Mouse (Mus musculus) granulocyte monocyte progenitor cell, adult 5-6 weeks (primary cell): ENCODE data around the gene Tnni3k. TPM values are rescaled to one million over a fixed set of nuclear protein-coding genes. Genes with fewer than 3 reads are reported as not detected.
"Not testable (repeated sequence)": the region's sequence is repeated elsewhere in the genome, so short reads cannot be mapped to it uniquely, and the experiment has no call there.

Source experiments
- ATAC-seq: replicated peaks from 2 replicates; pipeline ENCODE4 v1.8.0; 2016; ENCODE audit warnings: mild to moderate bottlenecking, moderate TSS enrichment, inconsistent platforms; ENCODE audit not compliant: poor library complexity, severe bottlenecking
- total RNA-seq, 2 experiments: library from RNA; stranded (forward) in 1 of 2; stranded (reverse) in 1 of 2; fragments of 200-712, 200-1000 nt in 1 of 2; fragments of >200 nt in 1 of 2; fragmentation: Nextera tagmentation in 1 of 2; gene quantifications; 2 replicates each; pipeline ENCODE4 v1.2.3; 2014 to 2017

Tnni3k gene
- total RNA-seq, 2 experiments from 2014 or later: not detected

DNA sequence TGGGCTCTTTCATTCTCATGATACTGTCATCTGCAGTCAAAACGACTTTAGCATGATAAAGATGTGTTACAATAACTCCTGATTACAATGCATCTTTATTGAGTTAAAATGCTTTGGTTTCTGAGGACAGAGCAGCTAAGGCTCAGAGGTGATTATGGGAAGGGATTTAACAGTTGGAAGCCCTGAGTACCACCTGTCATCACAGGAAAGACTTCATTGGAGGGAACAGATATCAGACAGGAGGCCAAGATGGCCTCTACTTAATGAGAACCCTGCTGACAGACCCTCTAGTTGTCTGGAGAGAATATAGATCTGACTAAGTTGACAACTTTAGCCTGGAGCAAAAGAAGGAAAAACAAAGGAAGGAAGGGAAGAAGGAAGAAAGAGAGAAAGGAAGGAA, 214.1 kb downstream of the Tnni3k start:
- no peak for ATAC-seq

- no peak for ATAC-seq
Measured at GRCm38 (mm10) chr3:154837861-154838260, 217.3 kb downstream of the Tnni3k start.

GRCm38 (mm10) chr3:154836137-154836536, 219.1 kb downstream of the Tnni3k start:
- no peak for ATAC-seq

DNA sequence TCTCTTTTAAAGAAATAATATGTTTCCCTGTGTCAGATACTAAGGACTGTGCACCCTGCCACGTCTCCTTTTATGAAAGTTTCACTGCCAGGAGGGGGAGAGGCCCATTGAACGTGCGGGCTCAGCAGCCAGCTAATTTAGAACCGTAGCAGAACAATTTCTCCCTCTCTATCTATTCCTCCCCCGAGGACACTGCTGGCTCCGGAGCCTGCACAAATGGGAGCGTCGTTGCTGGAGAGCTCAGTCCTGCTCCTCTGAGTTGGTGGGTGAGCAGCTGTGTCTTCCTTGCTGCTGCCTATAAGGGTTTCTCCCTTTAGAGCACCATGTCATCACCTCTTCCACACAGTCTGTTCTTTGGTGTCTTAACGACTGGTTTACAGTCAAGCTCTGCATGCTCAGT, 220.8 kb downstream of the Tnni3k start:
- ATAC-seq: no peak

DNA sequence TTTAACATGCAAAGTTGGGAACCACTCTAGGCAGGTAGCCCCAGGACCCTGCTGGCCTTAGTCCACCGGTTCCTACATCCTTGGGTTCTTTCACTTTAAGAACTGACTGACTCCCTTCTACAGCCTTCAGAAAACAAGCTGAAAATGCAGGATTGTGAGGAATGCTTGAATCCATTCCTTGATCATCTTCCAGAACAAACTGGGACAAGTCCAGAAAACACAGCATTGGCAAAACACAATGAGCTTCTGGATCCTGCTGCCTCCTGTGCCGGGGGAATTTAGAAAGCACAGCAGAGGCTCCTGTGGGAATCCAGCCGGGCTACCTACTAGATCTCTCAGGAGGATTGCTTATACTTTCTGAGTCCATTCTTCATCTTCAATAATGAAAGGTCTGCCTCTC, 229.5 kb downstream of the Tnni3k start:
- no peak for ATAC-seq

GRCm38 (mm10) chr3:154824713-154825112, 230.5 kb downstream of the Tnni3k start:
- ATAC-seq: no peak

- ATAC-seq: not testable (repeated sequence)
Measured at GRCm38 (mm10) chr3:154819684-154820083, 235.5 kb downstream of the Tnni3k start.

- ATAC-seq: peak; percentile 98
Measured at GRCm38 (mm10) chr3:154817732-154818131, 237.5 kb downstream of the Tnni3k start.

GRCm38 (mm10) chr3:154816801-154817625, 238.2 kb downstream of the Tnni3k start:
- no peak for ATAC-seq

- ATAC-seq: no peak
Measured at GRCm38 (mm10) chr3:154816231-154816630, 239.0 kb downstream of the Tnni3k start.

GRCm38 (mm10) chr3:154815606-154816005, 239.6 kb downstream of the Tnni3k start:
- no peak for ATAC-seq

DNA sequence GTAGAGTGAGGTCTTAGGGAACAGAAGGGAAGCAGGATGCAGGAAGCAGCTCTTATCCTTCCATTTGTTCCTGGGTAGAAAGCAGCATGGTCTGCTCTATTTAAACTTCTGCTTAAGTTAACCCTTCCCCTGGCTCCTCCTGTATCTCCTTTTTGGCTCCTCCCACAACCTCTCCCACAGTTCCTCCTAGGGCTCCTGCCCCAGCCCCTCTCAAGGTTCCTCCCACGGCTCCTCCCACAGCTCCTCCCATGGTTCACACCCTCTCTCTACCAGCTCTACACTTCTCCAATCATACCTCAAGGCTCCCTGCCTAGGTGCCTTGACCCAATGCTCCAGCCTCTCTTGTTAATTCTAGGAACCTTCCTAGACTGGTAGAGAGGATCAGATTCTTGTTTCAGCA, 242.3 kb downstream of the Tnni3k start:
- ATAC-seq: no peak

DNA sequence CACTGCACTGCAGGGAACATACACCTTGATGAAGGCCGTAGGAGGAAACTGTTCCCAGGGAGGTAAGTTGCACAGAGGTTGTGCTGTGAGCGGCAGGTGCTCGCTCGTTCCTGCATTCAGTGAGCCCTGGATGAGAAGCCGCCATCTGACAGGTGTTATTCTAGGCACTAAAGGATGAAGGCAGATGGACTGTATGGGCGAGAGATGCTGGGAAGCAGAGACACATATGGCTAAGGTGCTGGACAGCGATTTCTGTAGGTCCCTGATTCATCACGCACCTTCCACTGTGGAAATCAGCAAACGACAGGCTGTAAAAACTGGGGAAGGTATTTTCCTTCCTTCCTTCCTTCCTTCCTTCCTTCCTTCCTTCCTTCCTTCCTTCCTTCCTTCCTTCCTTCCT, 243.4 kb downstream of the Tnni3k start:
- no peak for ATAC-seq

DNA sequence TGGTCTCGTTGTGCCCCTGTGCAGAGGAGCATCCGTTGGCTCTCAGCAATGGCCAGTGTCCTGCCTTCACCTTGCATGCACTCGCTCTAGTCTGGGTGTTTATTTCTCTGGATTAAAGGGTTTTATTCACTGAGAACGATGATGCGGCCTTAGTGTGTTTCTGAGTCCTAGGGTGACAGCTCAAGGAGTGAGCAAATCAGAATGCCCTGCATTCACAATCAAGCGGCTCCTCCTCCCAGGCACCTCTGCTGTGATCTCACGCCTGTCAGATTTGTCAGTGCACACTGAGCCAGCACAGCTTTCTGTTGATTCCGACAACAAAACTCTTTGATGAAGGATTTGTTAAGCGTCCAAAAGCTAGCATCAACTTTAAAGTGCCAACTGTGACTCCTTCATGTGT, 243.9 kb downstream of the Tnni3k start:
- ATAC-seq: no peak

DNA sequence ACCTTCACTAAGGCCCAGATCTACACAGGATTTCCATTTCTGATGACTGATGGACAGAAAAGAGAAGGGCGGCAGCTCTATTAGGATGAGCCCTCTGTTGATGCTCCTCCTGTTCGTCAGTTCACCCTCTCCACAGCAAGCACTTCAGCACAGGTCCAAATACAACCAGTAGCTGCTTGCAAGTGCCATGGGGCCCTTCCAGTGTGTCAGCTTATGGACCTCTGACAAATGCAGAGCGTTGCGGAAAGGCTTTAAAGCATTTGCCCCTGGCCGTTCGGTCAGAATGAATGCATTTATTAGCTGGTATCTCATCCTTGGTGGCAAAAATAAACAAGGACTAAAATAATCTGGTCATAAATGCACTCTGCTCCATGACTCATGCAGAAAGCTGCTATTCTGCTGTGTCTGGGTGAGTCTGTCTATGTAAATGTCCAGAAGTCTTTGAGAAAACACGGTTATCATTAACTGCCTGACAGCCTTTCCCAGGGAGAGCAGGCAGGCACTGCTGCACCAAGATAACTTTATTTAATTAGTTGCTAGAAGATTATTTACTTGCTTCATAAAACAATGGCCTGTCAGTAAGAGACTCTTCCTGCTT, 244.8 kb downstream of the Tnni3k start:
- no peak for ATAC-seq

DNA sequence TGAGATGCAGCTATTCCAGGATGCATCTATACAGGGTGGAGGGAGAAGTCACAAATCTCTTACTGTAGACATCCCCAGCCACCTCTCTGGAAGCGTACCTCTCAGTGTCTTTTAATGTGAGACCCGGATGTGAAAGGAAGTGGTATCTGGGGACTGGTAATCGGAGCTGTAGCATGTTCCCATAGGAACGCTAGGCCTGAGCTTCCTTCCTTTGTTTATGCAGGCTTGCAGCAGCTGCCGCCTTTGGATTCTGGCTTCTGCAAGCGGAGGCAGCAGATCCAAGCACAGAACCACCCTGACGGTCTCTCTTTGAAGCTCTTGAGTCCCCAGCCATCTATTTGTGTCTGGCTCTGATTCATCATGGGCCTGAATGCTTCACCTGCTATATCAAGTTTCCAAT, 248.6 kb downstream of the Tnni3k start:
- no peak for ATAC-seq

DNA sequence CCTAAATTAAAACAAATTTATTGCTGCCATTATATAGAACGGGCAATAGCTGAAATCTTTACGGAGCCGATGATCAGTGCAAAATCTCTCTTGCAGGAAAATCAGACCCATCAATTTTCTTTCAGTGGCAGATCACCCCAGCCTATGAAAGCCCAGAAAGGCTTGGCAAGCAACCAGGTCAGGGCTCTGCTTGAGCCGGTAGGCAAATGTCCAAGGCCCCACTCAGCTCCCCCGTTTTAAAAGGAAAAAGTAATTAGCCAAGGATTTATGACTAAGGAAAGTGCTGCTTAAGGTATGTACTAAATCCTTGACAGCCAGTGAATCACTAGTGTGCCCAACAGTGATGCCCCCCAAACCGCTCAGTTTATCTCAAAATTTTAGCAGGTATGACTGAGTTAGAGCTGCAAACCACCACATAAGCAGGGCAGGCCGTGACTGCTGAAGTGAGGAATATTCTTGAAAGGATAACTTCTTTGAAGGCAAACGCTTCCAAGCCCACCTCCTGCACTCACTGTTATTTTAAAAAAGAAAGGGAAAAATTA, 254.2 kb downstream of the Tnni3k start:
- no peak for ATAC-seq

- ATAC-seq: no peak
Measured at GRCm38 (mm10) chr3:154800454-154800853, 254.8 kb downstream of the Tnni3k start.

DNA sequence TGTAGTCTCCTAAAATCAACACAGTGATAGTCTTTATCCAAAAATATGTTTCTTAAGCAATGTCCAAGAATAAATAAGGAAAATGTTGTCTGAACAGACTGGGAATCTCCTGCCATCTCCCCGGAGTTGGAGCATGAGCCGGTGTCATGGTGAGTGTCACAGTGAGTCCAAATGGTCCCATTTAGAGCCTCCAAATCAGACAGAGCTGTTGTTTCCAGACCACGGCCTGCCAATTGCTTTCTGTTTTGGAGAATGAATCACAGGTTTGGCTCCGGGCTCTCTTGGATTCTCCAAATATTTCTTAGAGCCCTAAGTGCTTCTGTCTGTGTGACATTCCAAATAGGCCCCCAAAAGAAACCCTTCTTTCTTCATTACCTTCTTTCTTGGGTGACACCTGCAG, 256.4 kb downstream of the Tnni3k start:
- no peak for ATAC-seq

GRCm38 (mm10) chr3:154793571-154793970, 261.6 kb downstream of the Tnni3k start:
- ATAC-seq: no peak

DNA sequence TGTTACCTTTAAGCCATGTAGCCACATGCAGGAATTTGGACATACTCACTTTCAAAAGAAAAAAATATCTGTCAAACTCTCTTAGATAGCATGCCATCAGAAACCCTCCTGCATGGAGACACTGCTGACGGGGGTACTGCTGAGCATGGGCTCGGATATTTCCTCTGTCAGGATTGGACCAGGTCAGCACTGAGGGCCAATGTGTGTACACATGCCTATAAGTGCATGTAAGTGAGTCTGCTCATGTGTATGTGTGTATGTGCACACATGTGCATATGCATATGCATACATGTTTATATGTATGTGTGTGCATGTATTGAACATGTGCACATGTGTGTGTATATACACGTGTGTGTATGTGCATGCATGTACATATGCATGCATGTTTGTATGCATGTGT, 267.6 kb downstream of the Tnni3k start:
- ATAC-seq: no peak

GRCm38 (mm10) chr3:154786354-154786753, 268.9 kb downstream of the Tnni3k start:
- ATAC-seq: no peak
